Mouse (Mus musculus) cerebral cortex, adult 2 months (tissue): ENCODE measurements around the gene Snx4.

Experiments used
- WGBS: fragments of 180-500 bp; shearing (Covaris S2); methylation state at CpG from one replicate; pipeline ENCODE4 v1.1.7; 2018; 5-methylcytosine and 5-hydroxymethylcytosine counted together

Snx4 gene

DNA sequence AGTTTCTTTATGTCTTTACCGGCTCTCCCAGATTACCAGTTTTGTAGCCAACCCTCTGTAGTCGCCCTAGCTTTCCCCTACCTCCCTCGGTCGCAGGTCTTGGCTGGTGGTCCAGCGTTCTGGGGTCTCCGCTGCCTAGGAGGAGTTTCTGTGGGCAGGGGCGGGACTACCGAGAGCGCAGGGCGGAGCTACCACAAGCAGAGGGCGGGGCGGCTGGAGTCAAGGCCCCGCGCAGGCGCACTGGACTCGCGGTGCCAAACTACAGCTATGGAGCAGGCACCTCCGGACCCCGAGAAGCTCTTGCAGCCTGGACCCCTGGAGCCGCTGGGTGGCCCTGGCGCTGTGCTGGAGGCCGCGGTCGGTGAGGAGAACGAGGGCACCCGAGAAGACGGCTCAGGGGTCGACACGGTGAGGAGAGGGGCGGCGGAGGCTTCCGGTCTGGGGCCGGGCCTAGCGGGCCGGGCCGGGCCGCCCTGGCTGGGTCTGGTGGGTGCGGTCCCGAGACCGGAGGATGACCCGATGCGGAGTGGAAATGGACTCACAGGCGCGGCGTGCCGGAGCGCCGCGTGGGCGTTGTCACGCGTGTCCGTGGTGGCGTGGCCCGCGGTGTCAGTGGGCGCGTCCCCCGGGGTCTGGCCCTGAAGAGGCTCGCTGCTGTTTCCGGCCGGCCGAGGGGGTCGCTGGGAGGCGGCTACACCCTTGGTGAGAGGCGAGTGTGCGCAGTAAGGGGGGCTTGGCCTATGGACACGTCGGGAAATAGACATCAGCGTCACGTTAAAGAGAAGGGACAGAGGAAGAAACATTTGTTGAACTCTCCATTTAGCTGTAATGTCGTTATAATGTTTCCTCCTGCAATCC lies at the start of gene Snx4:
TSS of gene Snx4 (plus strand) at position 249 of the 858 bp plus-strand sequence.
- WGBS: under 1% methylated on average over 72 of the region's 72 CpGs

DNA sequence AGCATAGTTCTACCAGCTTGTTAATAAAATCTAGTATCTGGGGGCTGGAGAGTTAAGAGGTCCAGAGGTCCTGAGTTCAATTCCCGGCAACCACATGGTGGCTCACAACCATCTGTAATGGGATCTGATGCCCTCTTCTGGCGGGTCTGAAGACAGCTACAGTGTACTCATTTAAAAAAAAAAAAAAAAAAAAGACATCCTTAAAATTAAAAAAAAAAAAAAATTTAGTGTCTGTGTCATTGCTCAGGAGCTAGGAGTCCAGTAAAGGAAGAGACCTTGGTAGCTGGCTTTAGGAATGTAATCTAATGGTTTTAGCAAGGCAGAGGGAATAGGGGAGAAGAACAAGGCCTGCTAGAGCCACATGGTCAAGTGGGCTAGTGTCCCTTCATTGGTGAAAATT lies 40.4 kb upstream of the Snx4 start:
- WGBS: 79% methylated on average over 2 of the region's 2 CpGs

DNA sequence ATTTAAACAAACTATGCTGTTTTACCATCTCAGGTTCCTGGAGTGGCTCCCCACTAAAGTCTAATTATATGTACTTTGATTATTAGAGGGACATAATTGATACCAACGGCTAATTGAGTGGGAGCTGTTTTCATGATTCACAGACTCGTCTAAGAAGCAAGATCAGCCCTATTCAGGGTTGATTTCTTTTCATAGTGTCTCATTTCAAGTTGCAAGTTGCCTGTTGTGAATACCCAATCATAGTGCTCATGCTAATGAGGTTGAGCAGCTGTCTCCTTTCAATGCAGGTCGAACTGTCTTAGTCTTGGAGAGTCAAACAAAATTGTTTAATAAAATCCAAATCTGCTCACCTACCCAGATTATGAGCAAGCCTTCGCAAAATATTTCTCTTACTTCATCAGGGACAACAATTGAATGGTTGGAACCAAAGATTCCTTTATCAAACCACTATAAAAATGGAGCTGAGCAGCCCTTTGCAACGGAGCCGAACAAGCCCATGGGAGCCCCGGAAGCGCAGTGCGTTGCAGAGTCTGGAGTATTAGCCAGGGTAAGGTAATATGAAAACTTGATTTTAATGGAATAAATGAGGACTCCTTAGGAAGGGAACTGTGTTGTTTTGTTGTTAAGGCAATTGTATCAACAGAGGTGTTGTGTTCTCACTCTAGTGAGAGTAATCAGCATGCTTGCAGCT lies 34.8 kb upstream of the Snx4 start:
- 63% methylated on average over 9 of the region's 9 CpGs for WGBS

DNA sequence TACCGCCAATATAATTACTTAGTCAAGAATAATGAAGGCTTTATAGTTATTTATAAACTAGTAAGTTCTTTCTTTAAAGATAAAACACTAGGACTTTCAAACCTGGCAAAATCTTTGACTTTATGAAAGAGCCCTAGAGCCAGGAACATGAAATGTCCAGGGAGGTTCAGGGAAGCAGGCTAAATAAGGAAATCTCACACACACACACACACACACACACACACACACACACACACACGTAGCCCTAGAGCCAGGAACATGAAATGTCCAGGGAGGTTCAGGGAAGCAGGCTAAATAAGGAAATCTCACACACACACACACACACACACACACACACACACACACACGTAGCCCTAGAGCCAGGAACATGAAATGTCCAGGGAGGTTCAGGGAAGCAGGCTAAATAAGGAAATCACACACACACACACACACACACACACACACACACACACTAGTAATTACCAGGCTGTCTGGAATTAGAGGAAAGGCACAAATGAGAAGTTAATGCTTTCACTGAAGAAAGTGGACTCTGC lies 33.6 kb upstream of the Snx4 start:
- WGBS: 47% methylated on average over 3 of the region's 3 CpGs

DNA sequence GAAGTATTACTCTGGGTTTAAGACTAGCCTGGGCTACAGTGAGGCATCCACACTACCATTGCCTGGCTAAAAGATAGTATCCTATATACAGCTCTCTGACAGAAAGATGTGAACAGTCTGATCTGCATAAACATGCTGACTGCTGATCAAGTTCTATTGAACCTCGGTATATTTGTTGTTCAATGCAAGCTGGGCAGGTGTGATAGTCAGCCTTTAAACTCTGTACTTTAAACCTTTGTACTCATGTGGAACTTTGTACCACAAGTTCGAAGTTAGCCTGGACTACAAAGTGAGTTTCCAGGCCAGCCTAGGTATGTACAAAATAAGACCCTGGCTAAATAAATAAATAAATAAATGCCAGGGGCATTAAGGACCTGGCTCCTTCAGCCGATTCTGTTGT lies 28.8 kb upstream of the Snx4 start:
- WGBS: 90% methylated on average over 3 of the region's 3 CpGs

DNA sequence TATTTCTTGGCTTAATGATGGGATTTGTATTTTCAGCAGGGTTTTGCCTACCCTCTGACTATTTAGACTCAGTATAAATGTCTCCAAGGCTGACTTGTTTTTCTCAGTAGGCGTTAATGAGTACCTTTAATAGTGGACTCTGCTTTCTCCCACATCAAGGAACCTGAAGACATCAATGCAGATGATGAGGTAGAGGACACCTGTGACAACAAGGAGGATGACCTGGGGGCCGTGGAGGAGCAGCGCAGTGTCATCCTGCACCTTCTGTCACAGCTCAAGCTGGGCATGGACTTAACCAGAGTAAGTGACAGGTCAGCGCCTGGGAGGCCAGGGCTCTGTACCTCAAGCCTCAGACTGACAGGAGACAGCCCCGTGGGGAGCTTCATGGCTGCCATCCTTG lies 26.9 kb upstream of the Snx4 start:
- 95% methylated on average over 5 of the region's 5 CpGs for WGBS

DNA sequence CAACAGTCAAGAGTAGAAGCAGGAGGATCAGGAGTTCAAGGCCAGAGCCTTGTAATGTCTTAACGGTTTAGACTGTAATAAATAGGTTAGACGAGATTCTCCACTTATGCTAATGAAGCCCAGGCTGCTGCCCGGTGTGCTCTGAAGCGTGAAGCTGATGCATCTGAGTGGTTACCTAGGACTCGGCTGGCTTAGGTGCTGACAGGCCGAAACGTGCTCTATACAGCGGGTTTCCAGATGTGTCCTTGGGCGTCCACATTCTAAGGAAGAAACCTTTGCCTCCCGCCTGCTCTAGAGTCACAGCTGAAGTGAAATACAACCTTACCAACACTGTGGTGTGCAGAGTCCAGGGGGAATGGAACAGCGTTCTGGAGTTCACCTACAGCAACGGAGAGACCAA lies 17.1 kb upstream of the Snx4 start:
- WGBS: 84% methylated on average over 12 of the region's 12 CpGs

DNA sequence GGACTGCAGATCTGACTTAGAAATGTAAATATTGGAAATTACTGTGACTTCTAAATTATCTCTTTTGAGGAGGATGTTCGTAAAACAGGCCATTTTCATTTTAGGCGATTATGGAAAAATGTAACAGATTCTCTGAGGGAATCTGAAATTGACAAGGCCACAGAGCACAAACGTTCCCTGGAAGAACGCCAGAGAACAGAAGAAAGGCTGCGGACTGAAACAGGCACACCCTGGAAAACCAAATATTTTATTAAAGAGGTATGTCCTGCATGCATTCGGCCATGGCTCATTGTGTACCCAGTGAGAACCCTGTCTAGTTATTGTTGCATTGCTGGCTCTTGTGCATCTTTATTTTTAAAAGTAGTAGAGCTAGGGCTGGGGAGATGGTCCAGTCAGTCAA lies 15.1 kb upstream of the Snx4 start:
- 65% methylated on average over 6 of the region's 6 CpGs for WGBS

DNA sequence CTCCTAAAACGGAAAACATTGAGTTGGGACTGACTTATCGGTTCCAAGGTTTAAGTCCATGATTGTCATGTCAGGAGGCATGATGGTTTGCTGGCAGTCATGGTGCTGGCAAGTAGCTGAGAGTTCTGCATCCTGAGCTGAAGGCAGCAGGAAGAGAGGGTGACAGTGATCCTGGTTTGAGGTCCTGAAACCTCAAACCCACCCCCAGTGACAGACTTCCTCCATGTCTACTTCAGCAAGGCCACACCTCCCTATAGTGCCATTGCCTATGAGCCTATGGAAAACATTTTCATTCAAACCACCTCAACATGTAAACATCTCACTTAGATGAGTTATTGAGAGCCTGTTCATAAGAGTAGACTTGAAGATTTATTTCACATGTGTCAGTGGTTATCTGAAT lies 11.9 kb upstream of the Snx4 start:
- 90% methylated on average over 2 of the region's 2 CpGs for WGBS

DNA sequence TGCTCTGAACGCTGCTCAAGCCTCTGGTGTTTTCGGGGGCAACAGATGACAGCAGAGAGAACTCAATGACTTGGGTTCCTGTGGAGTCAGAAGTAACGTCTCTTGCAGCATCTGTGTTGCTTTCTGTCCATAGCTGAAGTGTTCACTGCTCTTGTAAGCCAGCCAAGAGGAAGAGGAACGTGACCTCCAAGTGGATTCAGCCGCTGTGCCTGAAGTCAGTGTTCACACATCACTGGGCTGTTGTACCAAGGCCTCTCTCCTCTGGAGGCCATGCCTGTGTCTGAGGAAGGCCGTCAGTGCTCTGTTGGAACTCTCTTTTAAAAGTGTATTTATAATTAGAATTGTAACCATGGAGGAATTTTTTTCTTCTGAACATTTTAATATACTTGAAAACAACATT lies 9.2 kb upstream of the Snx4 start:
- 61% methylated on average over 6 of the region's 6 CpGs for WGBS

DNA sequence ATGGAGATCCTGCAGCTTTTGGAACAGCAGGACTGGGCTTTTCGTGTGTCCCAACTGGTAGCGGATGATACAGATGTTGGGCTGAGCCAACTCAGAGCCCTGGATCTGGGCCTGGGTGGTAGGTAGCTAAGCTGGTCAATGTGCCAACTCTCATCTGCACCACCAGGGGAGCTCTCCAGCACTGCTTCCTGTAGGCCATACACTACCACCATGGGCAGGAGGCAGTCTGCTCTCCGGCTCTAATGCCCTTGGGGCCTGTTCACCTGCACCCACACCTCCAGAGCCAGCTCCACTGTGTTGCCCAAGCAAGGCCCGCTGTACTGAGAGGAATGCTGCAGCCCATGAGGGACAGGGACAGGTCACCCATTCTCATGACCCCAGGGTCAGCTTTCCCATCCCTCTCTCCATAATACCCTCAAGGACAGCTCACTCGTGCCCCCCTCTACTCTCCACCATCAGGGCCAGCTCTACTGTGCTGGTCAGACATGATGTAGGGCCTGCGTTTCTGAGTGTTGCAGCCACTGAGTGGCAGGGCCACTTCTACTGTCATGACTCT lies 7.0 kb upstream of the Snx4 start:
- 90% methylated on average over 6 of the region's 6 CpGs for whole genome bisulfite sequencing

DNA sequence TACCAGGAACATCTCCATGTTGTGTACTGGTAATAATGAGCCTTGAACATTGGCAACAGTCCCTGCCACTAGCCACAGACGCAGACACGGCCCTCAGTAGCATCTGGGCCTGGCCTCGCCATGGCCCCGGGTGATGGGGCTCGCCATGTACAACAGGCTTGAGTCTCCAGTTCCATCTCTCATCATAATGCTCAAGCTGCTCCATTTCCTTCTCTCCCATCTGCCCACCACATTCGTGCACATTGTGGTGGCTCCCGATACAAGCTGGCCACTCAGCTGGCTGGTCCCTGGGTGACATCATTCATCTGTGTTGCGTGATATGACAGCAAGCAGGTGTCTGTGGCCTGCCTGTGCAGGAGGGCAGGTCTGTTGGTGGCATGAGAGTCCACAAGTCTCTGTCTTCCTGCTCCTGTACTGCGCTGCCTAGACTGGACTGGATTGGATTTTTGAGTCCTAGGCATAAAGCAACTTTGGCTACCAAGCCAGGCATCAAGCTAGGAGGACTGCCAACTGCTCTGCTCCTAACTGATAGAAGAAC lies 6.2 kb upstream of the Snx4 start:
- 83% methylated on average over 9 of the region's 9 CpGs for WGBS

DNA sequence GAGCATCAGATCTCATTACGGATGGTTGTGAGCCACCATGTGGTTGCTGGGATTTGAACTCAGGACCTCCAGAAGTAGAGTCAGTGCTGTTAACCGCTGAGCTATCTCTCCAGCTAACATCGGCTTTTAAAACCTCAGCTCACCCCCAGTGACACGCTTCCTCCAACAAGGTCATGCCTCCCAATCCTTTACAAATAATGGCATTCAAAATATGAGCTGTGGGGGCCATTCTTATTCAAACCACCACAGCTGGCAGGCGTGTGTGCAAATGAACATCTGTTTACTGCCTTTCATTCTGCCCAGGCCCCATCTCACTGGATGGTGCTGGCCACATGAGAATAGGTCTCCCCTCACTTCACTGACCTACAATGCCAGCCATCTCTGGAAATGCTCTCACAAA lies 4.7 kb upstream of the Snx4 start:
- WGBS: 92% methylated on average over 5 of the region's 5 CpGs

DNA sequence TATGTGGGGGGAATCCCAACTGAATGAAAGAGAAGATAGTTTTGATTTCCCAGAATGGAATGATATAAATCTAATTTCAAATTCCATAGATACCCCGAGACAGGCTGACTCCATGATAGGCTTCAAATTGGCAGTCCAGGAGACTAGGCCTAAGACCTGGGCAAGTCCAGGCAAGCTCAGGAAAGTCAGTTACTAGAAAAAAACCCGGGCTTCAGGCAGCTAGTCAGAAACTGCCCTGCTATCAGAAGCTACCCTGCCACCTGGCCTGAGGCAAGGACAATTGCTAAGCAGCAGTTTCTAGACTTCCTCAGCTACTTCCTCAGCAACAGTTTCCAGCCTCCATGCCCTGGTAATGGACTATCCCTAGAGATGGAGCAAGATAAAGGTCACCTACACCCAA lies 4.2 kb upstream of the Snx4 start:
- WGBS: 90% methylated on average over 2 of the region's 2 CpGs

DNA sequence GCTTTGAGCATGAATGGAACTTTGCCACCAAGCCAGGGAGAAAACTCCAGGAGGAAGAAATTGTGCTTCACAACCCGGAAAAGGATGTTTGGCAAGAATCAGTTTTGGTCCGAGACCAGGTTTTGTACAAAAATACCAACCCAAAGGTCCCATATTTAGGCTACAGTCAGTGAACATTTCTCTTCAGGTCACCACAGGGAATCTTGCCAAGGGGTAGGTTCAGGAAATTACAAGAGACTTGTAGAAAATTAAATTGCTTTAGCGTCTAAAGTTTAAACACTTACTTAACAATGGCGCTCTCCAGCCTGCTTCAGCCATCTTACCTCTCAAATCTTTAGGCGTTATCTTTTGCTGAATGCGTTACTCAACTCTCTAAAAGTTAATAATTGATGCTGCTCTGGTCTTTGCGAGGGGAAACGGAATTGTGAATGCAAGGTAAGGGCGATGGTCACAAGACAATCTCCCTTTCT lies 556 bp upstream of the Snx4 start:
- 3% methylated on average over 9 of the region's 9 CpGs for WGBS

DNA sequence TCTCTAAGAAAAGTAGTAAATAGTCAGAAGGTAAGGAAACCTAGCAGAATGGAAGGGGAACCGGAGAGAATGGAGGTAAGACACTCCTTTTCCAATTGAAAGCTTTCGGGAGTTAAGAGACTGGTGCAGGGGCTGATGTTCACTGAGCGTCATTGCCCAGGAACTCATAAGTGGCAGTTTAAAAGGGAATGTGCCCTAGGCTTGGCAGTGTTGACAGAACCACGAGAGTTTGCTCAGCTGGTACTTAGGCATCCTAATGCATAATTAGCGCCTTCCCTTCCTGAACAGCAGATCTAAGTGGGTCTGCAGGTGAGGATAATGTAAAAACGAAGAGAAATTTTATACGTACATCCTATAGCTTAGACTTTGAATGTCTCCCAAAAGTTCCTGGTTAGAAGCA lies 4.4 kb downstream of the Snx4 start:
- 72% methylated on average over 7 of the region's 7 CpGs for WGBS

DNA sequence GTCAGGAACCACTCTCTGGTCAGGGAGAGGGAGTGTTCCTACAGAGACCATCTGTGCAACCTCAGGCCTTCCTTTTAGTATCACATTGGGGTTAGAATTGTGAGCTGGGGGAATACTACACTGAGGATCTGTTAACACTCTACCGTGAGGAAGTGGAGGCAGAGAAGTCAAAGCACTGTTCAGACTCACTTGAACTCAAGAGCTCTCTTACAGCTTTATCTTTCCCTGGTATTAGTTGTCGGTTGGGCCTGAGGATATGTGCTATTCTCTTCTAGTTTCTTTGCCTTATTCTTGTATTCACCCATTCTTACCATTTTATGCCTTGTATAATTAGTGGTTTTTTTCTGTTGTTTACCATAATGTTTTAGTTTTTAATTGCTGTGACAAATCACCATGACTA lies 7.3 kb downstream of the Snx4 start:
- WGBS: 75% methylated on average over 2 of the region's 2 CpGs

DNA sequence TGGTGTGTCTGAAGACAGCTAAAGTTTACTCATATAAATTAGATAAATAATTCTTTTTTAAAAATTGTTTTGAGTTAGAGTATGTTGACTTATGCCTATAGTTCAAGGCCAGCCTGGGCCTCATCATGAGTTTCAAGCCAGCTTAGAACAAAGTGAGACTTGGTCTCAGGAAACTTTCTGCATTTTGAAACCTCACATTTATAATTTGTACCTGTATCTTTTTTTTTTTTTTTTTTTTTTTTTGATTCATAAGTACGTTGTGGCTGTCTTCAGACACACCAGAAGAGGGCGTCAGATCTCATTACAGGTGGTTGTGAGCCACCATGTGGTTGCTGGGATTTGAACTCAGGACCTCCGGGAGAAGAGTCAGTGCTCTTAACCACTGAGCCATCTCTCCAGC lies 8.6 kb downstream of the Snx4 start:
- 84% methylated on average over 3 of the region's 3 CpGs for WGBS

DNA sequence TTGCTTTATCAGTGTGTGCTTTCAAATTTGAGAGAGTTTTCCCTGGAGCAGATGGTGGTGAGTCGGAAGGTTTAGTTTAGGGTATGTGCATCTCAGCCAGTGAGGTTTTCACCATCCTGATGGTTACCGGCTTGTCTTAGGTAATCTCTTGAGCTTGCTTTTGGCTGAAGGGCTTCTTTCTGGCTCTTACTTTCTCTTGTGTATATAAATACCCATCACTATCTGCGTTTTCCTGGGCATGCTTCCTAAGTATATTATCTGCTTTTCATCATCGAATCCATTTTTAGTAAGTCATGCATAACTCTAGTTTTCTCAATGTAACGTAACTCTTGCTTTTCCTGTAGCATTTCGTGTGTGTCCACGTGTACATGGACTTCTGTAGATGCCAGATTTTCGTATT lies 9.6 kb downstream of the Snx4 start:
- 43% methylated on average over 8 of the region's 8 CpGs for WGBS

DNA sequence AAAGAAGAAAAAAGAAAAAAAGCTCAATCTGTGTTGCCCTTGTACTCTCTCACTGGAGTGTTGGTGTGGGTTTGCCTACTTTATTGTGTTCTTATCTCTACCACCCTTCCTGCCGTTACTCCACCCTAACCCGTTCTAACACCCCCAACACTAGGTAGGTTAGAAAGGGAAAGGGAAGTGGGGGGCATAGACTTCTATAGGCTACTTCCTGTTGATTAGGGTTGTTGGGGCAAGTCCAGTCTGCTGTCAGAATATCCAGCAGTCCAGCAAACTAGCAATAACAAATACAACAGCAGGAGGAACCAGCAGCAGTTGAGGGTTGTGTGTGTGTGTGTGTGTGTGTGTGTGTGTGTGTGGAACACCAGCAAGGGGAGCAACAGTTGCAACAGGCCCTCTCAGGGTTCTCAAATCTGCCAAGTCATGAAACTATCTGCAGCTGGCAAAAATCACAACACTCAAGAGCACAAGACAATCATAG lies 10.4 kb downstream of the Snx4 start:
- 75% methylated on average over 2 of the region's 2 CpGs for WGBS

DNA sequence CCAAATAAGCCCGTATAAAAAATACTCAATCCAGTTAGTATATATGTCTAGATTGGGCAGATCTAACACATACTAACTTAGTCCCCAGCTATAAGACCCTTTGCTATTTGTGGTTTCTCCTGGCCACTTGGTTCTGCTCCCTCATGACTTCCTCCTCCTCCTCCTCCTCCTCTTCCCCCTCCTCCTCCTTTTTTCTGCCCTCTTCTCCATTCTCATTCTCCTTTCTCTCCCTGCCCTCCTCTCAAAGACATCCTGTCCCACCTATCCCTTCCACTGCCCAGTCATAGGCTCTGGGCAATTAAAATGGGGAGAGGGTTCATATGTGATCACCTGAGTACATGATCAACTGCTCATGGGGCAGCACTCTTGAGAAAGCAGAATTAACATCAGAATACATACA lies 10.9 kb downstream of the Snx4 start:
- WGBS: 74% methylated on average over 1 of the region's 1 CpGs

DNA sequence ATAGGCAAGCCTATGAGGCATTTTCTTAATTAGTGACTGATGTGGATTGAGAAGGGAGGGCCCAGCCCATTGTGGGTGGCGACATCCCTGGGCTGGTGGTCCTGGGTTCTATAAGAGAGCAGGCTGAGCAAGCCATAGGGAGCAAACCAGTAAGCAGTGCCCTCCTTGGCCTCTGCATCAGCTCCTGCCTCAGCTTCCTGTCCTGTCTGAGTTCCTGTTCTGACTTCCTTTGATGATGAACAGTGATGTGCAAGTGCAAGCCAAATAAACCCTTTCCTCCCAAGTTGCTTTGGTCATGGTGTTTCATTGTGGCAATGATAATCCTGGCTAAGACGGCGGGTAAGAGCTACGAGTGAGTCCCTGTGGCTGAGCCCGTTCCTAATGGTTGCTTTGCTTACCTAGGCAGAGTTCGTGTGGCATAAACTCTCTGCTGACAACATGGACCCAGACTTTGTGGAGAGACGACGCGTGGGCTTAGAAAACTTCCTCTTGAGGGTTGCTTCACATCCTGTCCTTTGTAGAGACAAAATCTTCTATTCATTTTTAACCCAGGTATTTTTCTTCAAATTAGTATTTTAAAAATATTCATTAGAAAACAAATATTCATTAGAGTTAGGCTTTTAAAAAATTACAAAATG lies 16.5 kb downstream of the Snx4 start:
- 88% methylated on average over 9 of the region's 9 CpGs for WGBS
